Mouse (Mus musculus) adrenal gland, postnatal 14 days (tissue): ENCODE results near the gene Pik3r6. TPM values are rescaled to one million over a fixed set of nuclear protein-coding genes. Genes with fewer than 3 reads are reported as not detected.

Experiments used
- DNase-seq: peaks from one replicate; pipeline ENCODE4 v3.0.0; 2021; ENCODE audit warnings: mixed read lengths
- total RNA-seq: library from RNA; stranded (reverse); gene quantifications from 2 replicates; pipeline ENCODE4 v1.2.3, GENCODE M21; 2021

Pik3r6 gene
- total RNA-seq, 1 experiment from 2014 or later, result 4.4 TPM

DNA sequence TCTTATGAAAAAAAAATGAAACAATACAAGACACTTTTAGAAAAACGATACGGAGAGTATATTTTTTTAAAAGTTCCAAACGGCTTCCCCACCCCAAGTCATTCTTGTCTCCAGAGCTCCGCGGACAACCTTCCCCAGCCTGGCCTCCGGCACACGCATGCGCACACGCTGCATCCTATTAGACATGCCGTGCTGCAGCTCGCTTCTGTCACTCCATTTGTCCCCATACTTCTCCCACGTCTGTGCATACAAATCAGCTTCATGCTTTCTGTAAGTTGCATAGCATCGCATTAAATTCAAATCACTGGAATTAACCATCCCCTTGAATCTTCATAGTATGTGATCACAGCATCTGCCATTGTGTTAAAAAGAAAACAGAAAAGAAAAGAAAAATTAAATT is 80.4 kb downstream of the Pik3r6 start:
- DNase-seq, result no peak

DNA sequence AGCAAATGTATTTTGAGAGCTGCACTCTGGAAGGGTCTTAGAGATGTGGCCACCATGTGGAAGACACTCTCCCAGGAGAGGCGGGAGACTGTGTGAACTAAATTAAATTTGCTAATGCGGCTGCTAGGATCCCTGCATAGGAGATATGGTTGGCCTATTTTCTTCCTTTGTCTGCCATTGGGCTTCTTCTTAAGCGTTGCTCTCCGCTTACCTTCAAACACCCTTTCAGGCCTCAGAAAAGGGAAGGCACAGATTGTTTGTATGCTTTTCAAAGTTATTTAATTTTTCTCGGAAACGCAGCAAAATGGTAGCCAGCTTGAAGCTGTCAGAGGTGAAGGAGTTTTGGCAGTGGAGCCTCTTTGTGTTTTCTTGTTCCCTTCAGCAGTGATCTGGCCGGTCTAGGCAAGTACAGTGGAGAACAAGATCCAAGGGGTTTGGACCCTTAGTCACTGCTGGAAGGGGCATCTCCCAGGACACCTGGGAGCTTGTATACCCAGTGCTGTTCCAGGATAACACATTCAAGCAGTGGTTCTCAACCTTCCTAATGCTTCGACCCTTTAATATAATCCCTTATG is 81.2 kb downstream of the Pik3r6 start:
- no peak for DNase-seq

- DNase-seq, result no peak
Measured at GRCm38 (mm10) chr11:68585890-68586289, 83.1 kb downstream of the Pik3r6 start.

GRCm38 (mm10) chr11:68586721-68587120 is 83.9 kb downstream of the Pik3r6 start, which contains the start of gene Ccdc42:
Ccdc42 (plus strand) TSS chr11:68587021.
- no peak for DNase-seq

GRCm38 (mm10) chr11:68589055-68589809 is 86.4 kb downstream of the Pik3r6 start:
- peak; percentile 88 for DNase-seq

GRCm38 (mm10) chr11:68591708-68592107 is 88.9 kb downstream of the Pik3r6 start:
- no peak for DNase-seq

- no peak for DNase-seq
Measured at GRCm38 (mm10) chr11:68593247-68593646, 90.4 kb downstream of the Pik3r6 start.

DNA sequence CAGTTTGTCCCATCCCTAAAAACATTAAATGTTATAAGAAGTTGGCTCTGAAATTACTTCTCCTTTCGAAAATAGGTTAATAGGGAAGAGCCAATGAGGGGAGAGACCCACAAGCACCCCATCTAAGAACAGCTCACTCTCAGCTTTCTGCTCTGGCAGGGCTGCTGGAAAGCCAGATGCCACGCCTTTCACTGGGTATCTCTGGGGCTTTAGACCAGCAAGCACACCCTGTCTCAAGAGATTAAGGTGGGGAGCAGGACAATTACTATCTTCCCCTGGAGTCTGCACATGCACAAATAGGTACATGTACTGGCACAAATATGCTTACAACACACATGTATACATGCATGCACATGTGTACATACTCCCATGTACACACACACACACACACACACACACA is 95.1 kb downstream of the Pik3r6 start:
- DNase-seq, result no peak

GRCm38 (mm10) chr11:68600551-68601021 is 97.8 kb downstream of the Pik3r6 start:
- DNase-seq, result no peak

DNA sequence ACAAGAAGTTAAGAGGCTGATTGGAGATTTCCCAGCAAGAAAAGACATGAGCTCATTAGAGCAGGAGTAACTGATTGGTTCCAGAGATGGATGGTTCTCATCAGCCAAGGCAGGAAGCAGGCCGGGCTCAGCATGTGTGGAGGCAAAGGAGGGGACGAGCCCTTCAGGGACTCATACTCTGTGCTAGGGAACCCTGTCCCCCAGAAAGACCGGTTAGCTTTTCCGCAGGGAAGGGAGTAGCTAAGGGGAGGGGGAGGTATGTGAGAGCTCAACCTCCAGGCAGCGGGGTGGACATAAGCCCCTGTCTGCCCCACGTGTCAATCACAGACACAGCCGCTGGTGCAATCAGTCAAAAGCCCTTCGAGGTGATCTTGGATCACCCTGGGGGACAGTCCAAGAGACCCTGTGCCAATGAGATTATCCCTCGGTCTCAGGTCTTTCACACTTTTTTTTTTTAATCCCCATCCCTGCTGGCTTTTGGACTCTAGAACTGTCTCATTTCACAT is 98.7 kb downstream of the Pik3r6 start:
- no peak for DNase-seq

Other genes with a start within 250 kb of the Pik3r6 start
- gene Ntn1, start 102.2 kb upstream of the Pik3r6 start, total RNA-seq, result 7.5 and 8.8 TPM in 2 replicates
- gene Pik3r5, start 70.9 kb upstream of the Pik3r6 start, total RNA-seq, result 0.67 and 4.2 TPM in 2 replicates
- gene Mfsd6l, start 53.2 kb downstream of the Pik3r6 start, total RNA-seq, result 0.15 TPM in 1 of 2 replicates, not detected in the other
- gene Ccdc42, start 84.0 kb downstream of the Pik3r6 start, total RNA-seq, result not detected in 2 replicates
- gene Myh10, start 188.5 kb downstream of the Pik3r6 start, total RNA-seq, result 34.4 and 36.0 TPM in 2 replicates